Mouse (Mus musculus): ENCODE measurements around the gene Ddx54.

Gene Ddx54

DNA sequence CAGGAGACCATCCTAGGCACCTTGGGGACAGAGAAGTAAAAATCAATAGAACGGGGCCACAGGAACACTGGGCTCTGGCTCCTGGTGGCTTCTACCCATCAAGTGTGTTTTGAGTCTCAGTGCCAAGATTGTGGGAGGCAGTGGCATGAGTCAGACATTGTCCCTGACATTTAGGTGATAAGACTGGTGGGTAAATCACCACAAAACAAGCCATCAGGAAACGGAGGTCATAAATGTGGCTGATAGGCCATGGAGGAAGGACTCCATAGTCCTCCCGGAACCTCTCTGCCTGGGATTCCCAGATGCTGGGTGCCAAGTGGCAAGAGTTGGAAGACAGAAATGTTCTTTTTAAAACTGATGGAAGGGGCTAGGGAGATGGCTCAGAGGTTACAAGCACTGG, 31.7 kb downstream of the Ddx54 start:
- DNase-seq (ENCODE audit: low spot score in 2 of 2): no peak

DNA sequence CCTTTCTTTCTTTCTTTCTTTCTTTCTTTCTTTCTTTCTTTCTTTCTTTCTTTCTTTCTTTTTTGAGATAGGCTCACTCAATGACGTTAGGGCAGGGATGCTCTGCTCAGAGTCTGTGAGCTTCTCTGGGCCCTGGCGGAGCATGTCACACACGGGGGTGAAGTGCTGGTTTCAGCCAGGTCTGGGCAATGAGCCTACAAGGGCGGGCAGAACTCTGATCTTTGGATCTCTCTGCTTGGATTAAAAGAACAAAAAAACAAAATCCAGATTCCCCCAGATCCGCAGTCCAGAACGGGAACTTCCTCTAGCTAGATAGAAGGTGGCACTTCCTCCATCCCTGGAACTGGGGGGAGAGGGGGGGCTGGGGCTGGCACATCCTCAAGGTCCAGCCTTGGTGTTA, 33.3 kb downstream of the Ddx54 start:
- no peak for DNase-seq (ENCODE audit: low spot score in 2 of 2)

DNA sequence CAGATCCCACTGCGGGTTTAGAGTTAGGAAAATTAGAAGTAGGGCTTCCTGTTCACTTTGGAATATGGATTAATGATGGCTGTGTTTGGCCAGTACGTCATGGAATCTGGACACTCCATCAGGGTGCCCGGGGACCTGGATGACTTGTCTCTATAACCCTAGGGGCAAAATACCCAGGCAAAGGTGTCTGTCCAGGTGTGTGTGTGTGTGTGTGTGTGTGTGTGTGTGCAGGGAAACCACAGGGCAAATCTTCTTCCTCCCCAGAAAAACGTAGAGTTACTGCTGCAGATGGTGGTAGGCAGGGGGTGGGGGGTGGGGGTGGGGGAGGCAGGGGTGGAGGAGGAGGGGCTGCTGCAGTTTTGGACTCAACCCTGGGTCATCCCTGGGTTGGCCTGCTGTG, 34.8 kb downstream of the Ddx54 start:
- DNase-seq (ENCODE audit: low spot score in 2 of 2): no peak

DNA sequence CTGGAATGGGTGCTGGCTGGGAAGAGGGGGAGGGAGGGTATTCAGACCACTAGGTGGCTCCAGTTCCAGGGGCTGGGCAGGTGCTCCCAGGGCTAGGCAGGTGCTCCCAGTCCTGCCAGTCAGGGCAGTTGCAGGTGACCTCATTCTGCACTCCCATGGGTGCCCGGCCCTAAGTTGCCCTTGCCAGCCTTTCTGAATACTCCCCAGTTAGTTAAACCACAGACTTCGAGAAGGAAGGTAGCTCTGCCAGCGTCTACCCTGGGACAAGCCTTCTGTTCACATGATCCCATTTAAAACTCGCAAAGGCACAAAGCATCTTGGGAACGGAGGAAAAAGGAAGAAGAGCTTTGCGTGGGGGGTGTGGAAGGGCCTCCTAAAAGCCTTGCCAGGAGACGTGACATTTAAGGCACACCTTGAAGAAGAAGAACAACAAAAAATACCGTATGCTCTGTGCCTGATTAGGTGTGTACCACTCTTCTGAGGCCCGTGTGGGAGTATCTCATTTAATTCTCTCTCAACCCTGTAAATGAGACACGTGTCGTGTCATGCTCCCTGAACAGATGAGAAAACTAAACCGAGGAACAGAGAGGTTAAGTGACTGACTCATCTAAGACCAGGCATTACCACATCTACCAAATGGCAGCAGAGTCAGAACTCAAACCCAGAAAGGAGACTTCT, 35.4 kb downstream of the Ddx54 start:
- peak; percentile 43 to 49 for DNase-seq (ENCODE audit: low spot score in 2 of 2)

DNA sequence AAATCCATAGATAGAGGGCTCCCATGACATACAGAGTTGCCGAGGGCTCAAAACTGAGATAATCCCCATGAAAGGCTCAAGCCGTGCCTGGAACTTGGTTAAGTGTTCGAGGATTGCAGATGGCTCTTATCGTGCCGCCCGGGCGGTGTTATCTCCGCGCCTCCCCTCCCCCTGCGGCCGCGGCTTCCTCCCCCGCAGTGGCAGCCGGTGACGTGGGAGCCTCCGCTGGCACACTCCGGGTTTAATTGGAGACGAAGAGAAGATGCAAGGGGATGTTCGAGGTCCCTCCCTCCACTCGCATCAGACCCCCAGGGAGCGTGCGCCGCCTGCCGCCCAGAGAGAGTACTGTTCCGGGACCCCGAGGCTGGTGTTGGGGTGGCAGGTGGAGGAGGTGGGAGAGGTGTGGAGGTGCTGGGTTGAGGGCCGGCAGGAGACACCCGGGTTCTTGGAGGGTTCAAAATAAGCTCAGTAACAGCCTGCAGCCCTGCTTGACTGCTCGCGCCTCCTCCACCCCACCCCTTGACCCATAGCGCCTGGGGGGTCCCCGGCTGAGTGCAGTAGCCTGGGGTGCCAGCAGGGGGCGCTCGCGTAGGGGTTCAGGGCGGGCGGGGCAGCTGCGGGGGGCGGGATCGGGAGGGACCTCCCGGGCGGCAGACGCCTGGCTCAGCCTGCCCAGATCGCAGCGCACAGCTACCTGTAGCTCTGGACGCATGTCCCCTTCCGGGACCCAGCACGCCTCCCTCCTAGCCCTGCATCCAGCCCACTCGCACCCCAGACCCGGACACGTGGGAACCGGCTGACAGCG, 36.2 kb downstream of the Ddx54 start, which contains the start of gene Rasal1:
Gene Rasal1 (plus strand): TSS at position 244 of the 805 bp plus-strand sequence.
- DNase-seq (ENCODE audit: low spot score in 2 of 2): peak; percentile 74 to 79

DNA sequence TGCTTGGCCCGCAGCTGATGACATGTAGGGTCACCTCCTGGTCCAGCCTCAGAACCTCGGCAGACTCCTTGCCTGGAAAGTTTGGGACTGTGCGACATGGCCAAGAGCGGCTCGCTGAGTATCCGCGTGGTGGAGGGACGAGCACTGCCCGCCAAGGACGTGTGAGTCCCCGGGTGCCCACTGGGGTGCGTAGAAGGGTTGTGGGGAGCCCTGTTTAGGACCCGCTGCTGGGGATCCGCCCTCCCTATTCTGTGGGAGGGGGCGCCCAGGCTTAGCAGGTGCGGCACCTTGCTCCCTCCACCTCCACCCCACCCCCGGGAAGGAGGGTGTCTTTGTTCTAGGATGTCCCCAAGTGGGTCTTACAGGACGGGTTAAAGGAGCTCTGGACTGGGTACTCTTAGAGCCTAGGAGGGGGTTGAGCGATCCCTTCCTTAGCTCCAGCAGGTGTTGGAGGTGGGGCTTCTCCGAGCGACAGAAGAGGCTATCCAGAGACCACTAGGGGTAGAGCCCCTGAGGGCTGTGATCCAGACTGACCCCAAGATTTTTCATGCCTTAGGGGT, 36.9 kb downstream of the Ddx54 start:
- no peak for DNase-seq (ENCODE audit: low spot score in 2 of 2)

DNA sequence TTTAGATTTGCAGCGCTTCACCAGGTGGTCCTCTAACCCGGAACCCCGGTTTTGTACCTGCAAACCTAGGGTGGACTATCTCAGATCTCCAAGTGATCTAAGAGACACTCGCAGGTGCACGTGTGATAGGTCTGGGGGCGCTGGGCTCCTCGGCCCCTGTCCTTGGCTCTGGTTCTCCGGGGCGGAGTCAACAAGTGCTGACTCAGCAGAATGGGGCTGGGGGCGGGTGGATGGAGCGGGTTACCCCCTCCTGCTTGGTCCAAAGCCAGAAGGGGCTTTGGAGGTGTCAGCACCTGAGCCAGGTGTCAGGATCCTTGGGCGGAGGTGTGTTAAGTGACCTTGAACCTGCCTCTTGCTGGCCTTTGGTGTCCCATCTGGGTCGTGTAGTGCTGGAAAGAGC, 37.4 kb downstream of the Ddx54 start:
- no peak for DNase-seq (ENCODE audit: low spot score in 2 of 2)

DNA sequence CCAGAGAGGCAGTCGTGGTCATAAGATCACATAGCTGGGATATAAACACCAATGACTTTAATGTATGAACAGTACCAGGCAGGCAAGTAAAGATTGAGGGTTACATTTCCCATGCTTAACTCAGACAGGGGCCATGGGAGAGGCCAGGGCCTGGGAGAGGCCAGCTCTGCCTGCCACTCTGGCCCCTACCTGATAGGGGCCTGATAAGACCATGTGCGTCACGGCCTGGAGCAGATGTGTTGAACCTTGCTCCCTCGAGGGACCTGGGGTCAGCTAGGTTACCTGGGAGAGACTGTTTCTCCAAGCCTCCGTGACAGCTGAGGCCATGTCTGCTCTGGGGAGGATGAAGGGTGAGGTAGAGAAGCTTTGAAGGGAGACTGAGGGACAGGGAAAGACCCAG, 38.7 kb downstream of the Ddx54 start:
- no peak for DNase-seq (ENCODE audit: low spot score in 2 of 2)

DNA sequence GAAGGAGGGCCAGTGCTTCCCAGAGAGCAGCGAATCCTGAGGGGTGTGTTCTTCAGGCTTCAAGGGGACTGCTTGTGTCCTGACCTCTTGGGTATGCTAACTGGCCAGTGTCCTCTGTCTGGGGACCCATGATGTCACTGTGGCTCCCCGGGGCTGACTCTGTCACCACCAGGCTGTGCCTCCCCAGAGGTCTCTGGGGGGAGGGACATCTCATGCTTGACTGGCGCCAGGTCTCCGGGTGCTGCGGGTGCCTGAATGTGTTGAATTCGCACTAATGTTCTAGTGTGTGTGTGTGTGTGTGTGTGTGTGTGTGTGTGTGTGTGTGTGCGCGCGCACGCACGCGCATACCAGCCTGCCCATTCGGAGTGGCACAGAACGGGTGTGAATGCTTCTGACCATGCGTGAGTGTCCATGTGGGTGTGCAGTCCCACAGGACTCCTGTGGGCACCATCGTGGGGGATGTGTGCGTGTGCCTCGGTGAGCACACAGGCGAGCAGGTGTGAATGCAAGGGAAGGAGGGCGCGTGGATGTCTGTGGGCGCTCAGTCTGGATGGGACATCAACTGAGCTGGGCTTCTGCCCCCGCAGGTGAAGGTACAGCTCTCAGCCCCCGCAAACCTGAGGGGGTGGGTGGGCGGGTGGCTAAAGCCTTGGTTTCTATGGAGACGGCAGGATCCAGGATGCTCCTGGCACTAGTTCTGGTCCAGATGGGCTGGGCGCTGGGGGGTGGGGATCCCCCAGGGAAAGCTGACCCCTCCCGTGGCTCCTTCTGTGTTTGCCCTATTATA, 40.6 kb downstream of the Ddx54 start:
- DNase-seq (ENCODE audit: low spot score in 2 of 2): peak; percentile 45 to 52

DNA sequence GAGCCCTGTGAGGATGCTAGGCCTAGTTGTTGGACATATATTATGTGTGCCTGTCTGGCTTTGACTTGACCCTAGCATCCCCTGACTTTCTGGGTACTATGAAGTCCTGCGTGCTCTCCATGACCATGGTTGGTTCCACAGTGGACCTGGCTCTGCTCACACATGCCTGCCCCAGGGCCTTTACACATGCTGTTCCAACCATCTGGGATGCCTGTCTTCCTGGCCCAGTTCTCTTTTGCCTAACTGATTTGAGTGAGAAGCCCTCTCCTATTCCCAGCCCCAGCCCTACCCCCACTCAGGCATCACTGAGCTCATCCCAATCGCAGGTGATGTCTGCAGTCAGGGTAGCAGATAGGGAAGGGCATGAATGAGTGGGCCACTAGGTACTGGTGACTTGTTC, 41.3 kb downstream of the Ddx54 start:
- no peak for DNase-seq (ENCODE audit: low spot score in 2 of 2)

DNA sequence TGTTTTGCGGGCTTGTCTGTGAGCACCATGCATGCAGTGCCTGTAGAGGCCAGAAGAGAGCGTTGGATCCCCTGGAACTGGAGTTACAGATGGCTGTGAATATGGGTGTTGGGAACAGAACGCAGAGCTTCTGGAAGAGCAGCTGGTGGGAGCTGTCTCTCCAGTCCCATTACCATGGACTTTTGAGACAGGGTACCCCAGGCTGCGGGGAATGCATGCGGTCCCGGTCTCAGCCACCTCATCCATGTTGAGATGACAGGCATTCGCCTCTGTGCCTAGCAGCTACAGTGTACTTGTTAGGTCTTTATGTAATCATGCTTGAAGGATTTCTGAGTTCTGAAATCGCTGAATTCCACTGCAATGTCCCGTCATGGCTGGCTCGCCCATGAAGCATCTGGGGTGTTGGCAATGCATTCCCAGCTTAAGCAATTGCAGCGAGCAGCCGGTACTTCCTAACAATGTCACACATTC, 43.8 kb downstream of the Ddx54 start:
- peak; percentile 69 to 74 for DNase-seq (ENCODE audit: low spot score in 2 of 2)

DNA sequence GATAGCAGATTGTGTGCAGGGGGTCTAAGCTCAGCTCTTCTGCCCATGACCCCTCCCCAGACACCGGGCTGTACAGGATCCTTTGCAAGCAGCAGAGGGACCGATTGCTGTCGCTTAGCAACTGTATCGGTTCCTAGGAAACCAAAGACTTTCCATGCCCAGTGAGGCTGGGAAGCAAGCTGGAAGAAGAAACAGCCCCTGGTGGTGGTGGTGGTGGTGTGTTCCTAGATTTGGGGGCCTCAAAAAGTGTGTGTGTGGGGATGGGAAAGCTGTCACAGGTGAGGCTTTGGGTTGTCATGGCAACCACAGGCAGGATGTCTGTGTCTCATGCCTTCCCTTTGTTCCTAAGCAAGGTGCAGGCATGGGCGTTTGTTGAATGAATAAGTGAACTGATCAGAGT, 48.3 kb downstream of the Ddx54 start:
- no peak for DNase-seq (ENCODE audit: low spot score in 2 of 2)

DNA sequence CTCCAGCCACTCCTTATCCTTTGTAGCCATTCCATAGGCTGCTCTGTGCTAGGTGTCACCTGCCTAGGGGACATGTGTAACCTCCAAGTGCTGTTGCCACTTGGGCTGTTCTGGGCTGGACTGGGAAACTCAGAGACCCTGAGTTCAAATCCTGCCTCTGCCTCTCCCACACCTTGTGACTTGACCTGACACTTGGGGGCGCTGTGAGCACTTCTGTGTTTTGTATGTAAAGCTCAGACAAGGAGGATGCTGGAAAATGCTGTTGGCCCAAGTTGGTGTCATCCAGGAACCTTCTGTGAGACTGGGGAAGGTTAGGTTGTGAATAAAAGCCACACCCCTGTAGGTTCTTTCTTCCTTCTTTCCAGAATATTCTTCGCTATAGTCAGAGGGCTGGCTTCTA, 52.3 kb downstream of the Ddx54 start:
- DNase-seq (ENCODE audit: low spot score in 2 of 2): no peak

DNA sequence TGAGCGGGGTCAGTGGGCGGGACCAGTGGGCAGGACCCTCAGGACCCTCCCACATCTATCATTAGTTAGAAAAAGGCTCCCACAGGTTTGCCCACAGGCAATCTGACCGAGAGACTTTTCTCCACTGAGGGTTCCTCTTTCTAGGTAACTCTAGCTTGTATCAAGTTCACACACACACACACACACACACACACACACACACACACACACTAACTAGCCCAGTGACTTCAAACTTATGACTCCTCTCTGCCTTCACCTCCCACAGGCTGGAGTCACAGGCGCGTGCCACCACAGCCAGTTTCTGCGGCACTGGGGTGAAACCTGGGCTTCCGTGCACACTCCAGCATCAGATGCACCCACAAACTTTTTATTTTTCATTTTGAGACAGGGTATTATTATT, 56.2 kb downstream of the Ddx54 start:
- DNase-seq (ENCODE audit: low spot score in 2 of 2): no peak

DNA sequence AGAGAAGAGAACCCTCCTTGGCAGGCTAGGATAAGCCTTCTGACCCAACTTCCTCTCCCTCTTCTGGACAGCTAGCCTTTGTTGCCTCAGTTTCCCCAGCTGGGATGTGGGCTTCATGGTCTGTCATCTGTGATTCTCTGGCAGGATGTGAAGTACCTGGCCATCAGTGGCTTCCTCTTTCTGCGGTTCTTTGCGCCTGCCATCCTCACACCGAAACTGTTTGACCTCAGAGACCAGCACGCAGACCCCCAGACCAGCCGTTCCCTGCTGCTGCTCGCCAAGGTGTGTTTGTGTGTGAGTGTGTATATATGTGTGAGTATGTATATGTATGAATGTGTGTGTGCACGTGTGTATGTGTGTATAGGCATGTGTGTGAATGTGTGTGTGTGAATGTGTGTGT, 57.6 kb downstream of the Ddx54 start:
- DNase-seq (ENCODE audit: low spot score in 2 of 2): no peak

DNA sequence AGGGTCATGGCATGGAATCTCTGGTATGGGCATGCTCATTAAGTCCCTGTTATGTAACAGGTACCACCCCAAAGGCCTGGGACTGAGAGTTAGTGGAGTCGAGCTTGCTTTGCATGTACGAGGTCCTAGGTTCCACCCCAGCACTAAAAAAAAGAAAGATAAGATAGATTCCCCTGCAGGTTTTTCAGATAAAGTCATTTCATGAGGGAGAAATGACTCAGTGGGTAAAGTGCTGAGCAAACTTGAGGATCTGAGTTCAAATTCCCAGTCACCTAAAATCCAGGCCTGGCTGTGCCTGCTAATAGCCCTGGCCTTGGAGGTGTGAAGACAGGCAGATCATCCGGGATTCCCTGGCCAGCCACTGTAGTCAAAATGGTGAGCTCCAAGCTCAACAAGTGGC, 59.3 kb downstream of the Ddx54 start:
- DNase-seq (ENCODE audit: low spot score in 2 of 2): no peak

DNA sequence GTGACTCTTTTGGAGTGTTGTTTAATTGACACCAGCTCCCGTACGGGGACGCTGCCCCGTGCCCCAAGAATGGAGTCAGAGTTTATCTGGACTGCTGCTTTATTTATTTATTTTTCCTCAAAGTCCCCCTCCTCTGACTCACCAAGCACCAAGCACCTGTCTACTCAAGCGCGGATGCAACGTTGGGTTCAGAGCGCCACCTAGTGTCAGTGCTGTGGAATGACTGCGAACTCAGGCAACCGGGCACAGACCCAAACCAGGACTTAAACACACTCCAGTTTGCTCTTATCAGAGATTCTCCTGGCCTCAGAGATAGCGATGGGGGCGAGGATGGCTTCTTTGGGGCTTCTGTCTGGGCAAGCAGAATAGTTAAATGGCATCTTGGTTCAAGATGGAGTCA, 61.1 kb downstream of the Ddx54 start:
- peak in 1 of 2 experiments; percentile 64 for DNase-seq (ENCODE audit: low spot score in 2 of 2)

DNA sequence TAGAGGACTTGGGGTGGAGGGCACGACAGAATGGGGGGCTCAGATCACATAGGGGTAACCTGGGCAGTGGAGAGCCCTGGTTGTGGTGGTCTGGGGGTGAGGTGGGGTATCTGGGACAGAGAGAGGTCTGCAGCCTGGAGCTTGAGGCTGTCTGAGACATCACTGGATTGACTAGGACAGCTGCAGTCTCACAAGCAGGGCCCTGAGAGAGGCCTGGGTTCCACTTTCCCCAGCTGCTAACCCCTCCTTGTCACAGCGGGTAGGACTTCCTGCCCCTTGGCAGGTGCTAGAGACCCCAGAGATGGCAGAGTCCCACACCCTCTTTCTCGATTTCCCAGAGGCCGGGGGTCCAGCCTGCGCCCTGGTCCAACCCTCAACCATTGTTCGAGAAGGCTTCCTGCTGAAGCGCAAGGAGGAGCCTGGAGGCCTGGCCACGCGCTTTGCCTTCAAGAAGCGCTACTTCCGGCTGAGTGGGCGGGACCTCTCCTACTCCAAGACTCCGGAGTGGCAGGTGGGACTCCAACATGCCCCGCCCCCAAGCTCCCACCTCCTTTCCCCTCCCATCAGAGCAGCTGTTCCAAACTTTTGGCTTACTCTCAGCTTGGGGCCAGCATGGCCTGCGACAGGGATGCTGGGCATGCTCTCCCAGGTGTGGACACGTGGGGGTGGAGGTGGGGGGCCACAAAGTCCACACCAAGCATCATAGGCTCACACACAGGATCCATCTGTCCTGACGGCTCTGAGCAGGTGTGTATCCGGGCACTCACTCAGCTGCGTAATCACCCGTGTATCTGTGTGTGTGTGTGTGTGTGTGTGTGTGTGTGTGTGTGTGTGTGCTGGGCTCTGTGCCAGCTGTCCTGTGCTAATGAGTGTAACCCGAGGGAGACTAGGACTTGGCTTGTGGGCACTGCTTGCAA, 61.9 kb downstream of the Ddx54 start:
- no peak for DNase-seq (ENCODE audit: low spot score in 2 of 2)

DNA sequence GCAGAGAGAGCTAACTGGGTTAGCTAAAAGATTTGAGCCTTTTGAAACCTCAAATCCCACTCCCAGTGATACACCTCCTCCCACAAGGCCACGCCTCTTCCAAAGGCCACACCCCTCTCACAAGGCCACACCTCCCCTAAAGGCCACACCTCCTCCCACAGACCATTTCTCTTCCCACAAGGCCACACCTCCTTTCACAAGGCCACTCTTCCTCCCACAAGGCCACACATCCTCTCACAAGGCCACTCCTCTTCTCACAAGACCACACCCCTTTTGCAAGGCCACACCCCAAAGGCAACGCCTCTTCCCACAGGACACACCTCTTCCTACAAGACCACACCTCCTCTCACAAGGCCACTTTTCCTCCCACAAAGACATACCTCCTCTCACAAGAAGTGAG, 65.0 kb downstream of the Ddx54 start:
- DNase-seq (ENCODE audit: low spot score in 2 of 2): no peak

All from right cerebral cortex, postnatal 36 days (tissue).